Mouse (Mus musculus): ENCODE measurements around the gene Gm3417. TPM values are rescaled to one million over a fixed set of nuclear protein-coding genes. Genes with fewer than 3 reads are reported as not detected.

Gene Gm3417
- total RNA-seq, 2 experiments from 2014 or later: not detected

Other genes with a start within 250 kb of the Gm3417 start
- gene Wdr27, start 35.6 kb downstream of the Gm3417 start, total RNA-seq (2021): 1 to 10 TPM; 4.1 to 4.9 TPM
- gene 1600012H06Rik, start 35.6 kb downstream of the Gm3417 start, total RNA-seq (2021): 10 to 100 TPM; 18.5 to 18.8 TPM
- gene Phf10, start 17.5 kb downstream of the Gm3417 start, total RNA-seq (2021): 10 to 100 TPM; 59.1 to 61.7 TPM
- gene 9030025P20Rik, start 322 bp downstream of the Gm3417 start, total RNA-seq (2021): 1 to 10 TPM; 6.0 to 7.1 TPM
- gene Gm3435, start 31.4 kb upstream of the Gm3417 start, total RNA-seq (2021): 1 to 10 TPM; 3.3 TPM
- 10 to 100 TPM; 62.2 to 64.7 TPM for gene Ermard, start 62.4 kb upstream of the Gm3417 start, total RNA-seq (2021)
- 1 to 10 TPM in 1 of 2 experiments, not detected in 1; 1.0 TPM for gene Tcte3, start 62.7 kb upstream of the Gm3417 start, total RNA-seq (2021)
- 1 to 10 TPM; 6.6 to 6.8 TPM for gene Gm3448, start 62.7 kb upstream of the Gm3417 start, total RNA-seq (2021)